Mouse (Mus musculus) small intestine, adult 2 months (tissue): ENCODE data around the gene Mvb12b. TPM values are rescaled to one million over a fixed set of nuclear protein-coding genes. Genes with fewer than 3 reads are reported as not detected.

Source experiments
- H3K27ac ChIP-seq: fragments of 200-500 bp; 2 replicates; pipeline ENCODE4 v1.5.1; 2012; ENCODE audit warnings: low read depth, low read length, control low read depth, inconsistent platforms; ENCODE audit not compliant: insufficient read depth
- H3K27me3 ChIP-seq: fragments of 200-500 bp; 2 replicates; pipeline ENCODE4 v1.6.1; 2012; ENCODE audit warnings: mild to moderate bottlenecking, moderate library complexity, low read length, inconsistent platforms; ENCODE audit not compliant: control insufficient read depth, insufficient read depth
- H3K36me3 ChIP-seq: fragments of 200-500 bp; 2 replicates; pipeline ENCODE4 v1.6.1; 2012; ENCODE audit warnings: mild to moderate bottlenecking, low read length, control low read depth, inconsistent platforms; ENCODE audit not compliant: control insufficient read depth, insufficient read depth
- H3K4me1 ChIP-seq: fragments of 200-500 bp; 2 replicates; pipeline ENCODE4 v1.6.1; 2012; ENCODE audit warnings: low read length, inconsistent platforms, mixed read lengths; ENCODE audit not compliant: control insufficient read depth, insufficient read depth, insufficient read length
- H3K4me3 ChIP-seq: fragments of 200-500 bp; 2 replicates; pipeline ENCODE4 v1.5.1; 2012; ENCODE audit warnings: low read depth, mild to moderate bottlenecking, control low read depth, inconsistent platforms, low read length, moderate library complexity
- CTCF ChIP-seq: fragments of 200-500 bp; IDR thresholded peaks from 2 replicates; pipeline ENCODE4 v1.5.1; 2012; ENCODE audit warnings: low read depth, mild to moderate bottlenecking, control low read depth, inconsistent platforms, low read length, moderate library complexity, mixed read lengths; ENCODE audit not compliant: insufficient replicate concordance, insufficient read length; ENCODE audit errors: extremely low read depth
- POLR2A ChIP-seq: fragments of 200-500 bp; IDR thresholded peaks from 2 replicates; pipeline ENCODE4 v1.6.1; 2012; ENCODE audit warnings: low read depth, mild to moderate bottlenecking, control low read depth, inconsistent platforms, low read length, moderate library complexity
- WGBS: fragments of 180-500 bp; shearing (Covaris S2); methylation state at CpG from one replicate; pipeline ENCODE4 v1.1.7; 2018; 5-methylcytosine and 5-hydroxymethylcytosine counted together
- polyA plus RNA-seq: library from polyadenylated mRNA; depleted of rRNA; stranded (reverse); fragments of >200 nt; gene quantifications from 2 replicates; pipeline ENCODE4 v1.2.3, GENCODE M21; 2012

The Mvb12b gene
- polyA plus RNA-seq, 1 experiment: 7.9 TPM

DNA sequence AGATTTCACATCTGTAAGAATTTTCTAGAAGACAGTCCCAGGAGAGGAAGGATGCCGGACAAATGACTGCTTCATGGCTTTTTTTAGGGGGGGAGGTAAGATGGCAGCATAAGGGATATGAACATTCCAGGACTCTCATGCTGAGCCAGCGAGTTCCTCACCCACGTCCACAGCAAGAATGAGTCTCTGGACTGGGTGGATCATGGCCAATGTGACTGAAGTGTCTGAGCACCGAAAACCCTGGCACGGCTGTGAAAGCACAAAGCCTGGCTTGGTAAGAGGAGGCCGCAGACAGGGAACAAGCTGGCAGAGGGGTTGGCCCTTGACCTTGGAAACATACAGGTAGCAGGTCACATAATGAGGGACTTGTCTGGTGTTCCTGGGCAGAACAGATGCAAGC lies 87.5 kb downstream of the Mvb12b start:
- Histone ChIP-seq H3K27me3 (no peaks in the 10 kb centered on the region), H3K27ac (no peak overlapping the region), H3K4me1 (no peaks in the 10 kb centered on the region; the same call in 1 of the 2 replicates), H3K36me3 (no peaks in the 10 kb centered on the region), H3K4me3 (no peak overlapping the region)
- 88% methylated on average over 6 of the region's 6 CpGs for WGBS
- no peak for TF ChIP-seq POLR2A
- no peak for TF ChIP-seq CTCF

DNA sequence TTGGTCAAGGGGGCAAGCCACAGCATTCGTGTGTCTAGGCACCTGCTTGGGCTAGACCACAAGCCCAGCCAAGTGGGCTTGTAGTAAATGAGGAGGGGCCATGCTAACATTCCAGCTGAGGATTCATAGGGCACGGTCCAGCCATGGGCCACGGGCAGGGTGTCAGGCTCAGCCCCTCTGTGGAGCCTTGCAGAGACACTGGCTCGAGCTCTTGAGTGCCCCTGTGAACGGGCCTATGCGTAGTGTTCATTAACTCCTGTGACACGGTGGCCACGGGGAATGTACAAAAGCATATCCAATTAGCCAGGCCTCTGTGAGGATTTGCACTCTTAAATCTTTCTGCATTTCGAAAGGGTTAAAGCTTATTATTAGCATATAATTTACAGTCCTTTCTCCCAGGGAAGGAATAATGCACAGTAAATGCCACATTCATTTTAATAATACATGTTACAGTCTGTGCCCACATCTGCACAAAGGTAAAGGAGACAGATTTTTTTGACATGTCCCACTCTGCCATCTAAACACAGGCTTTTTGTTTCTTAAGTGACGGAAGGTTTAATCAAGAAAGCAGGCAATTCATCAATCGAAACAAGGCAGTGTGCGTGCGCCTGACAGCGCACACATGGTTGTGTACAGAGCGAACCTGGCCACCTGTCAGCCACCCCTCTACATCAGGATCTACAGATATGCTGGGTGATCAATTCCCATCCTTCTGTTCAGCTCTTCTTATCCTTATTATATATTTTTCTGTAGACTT lies 91.9 kb downstream of the Mvb12b start:
- no peaks in the 10 kb centered on the region for H3K4me1 ChIP-seq
- H3K27me3 ChIP-seq: no peaks in the 10 kb centered on the region
- TF ChIP-seq POLR2A (no peak), CTCF (no peak)
- no peak overlapping the region for H3K27ac ChIP-seq
- H3K36me3 ChIP-seq: no peaks in the 10 kb centered on the region
- 86% methylated on average over 15 of the region's 15 CpGs for WGBS
- H3K4me3 ChIP-seq: no peak overlapping the region

DNA sequence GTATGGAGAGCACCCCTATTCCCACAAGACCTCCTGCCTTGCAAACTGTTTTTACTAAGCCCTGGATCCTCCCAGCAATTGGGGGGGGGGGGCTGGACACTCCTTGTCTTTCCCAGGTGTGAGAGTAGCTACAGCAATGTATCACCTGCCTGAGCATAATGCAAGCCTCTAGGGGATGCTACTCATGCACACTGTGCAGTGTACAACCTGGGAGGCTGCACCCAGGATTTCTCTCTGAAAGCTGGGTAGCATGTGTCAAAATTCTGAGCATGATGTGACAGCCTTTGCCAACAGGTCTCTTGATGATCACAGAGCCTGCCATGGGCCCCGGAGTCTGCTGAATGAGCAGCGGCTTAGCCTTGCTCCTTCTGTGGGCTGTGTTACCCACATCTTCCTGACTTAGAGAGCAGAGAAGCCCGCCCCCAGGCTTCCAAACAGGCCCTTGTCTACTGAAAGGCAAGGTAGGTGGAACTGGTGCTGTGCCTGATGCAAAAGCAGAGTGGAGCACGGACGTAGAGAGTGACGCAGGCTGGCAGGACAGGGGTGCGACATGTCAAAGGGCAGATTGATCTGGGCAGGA lies 92.7 kb downstream of the Mvb12b start:
- no peak overlapping the region for H3K4me3 ChIP-seq
- 89% methylated on average over 7 of the region's 7 CpGs for WGBS
- no peak overlapping the region for H3K27ac ChIP-seq
- H3K27me3 ChIP-seq: no peaks in the 10 kb centered on the region
- no peak for TF ChIP-seq CTCF
- TF ChIP-seq POLR2A: no peak
- no peaks in the 10 kb centered on the region for H3K36me3 ChIP-seq
- no peaks in the 10 kb centered on the region for H3K4me1 ChIP-seq

DNA sequence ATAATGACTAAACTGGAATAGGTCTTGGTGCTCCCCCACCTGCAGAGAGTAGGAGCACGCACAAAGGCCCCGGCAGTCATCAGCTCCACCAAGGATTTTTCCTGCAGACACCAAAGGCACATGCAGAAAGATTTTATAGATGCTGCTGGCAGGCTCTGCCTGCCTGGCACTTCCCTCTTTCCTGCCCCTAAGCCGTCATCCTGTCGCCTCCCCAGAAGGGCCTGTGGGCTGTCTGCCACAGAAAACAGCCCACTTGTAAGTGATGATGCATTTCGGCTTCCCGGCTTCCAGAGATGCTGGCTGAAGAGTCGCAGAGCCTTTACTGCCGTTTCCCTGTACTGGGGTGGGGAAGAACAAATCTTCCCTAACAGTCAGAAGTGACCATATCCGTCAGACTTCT lies 93.3 kb downstream of the Mvb12b start:
- TF ChIP-seq POLR2A (no peak), CTCF (no peak)
- H3K4me3 ChIP-seq: no peak overlapping the region
- WGBS: 84% methylated on average over 9 of the region's 9 CpGs
- no peaks in the 10 kb centered on the region for H3K27me3 ChIP-seq
- H3K36me3 ChIP-seq: no peaks in the 10 kb centered on the region
- H3K27ac ChIP-seq: no peak overlapping the region
- no peaks in the 10 kb centered on the region for H3K4me1 ChIP-seq

DNA sequence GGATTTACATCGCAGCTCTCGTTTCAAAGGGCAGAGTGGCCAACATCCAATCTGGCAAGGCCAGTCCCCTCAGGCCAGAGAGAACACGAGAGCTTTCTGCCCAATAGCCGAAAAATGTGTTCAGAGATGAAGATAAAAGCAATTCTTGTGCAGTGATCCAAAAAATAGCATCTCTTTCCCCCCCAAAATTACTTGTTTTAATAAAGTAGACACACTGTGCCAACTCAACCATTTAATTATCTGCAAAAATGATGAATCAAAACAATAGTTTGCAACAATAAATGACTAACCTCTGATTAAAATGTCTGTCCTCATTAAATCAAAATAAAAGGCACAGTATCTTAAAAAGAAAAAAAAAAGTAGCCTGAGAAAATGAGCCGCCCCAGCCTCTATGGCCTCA lies 97.4 kb downstream of the Mvb12b start:
- TF ChIP-seq POLR2A (no peak), CTCF (no peak)
- Histone ChIP-seq H3K27me3 (no peaks in the 10 kb centered on the region), H3K36me3 (no peaks in the 10 kb centered on the region), H3K4me3 (no peak overlapping the region), H3K4me1 (no peaks in the 10 kb centered on the region), H3K27ac (no peak overlapping the region)
- WGBS: 87% methylated on average over 5 of the region's 5 CpGs

DNA sequence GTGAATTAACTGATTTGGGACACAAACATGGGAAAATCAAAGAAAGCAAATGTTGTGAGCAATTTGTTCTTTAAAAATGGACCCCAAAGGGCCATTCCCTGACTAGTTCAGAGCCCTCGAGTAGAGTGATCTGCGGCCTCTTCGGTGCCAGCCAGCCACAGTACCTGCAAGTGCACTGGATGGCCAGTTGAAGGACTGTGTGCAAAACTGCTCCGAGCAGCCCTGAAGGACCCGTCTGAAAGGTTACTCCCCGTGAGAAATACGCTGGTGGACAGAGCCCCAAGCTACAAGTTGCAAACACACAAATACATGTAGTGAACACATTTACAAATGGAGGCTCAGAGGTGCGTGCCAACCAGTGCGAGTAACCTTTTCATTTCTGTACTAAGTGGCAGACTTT lies 98.0 kb downstream of the Mvb12b start:
- Histone ChIP-seq H3K27me3 (no peaks in the 10 kb centered on the region), H3K4me1 (no peaks in the 10 kb centered on the region), H3K27ac (no peak overlapping the region), H3K4me3 (no peak overlapping the region), H3K36me3 (no peaks in the 10 kb centered on the region)
- 77% methylated on average over 9 of the region's 9 CpGs for WGBS
- TF ChIP-seq POLR2A: no peak

DNA sequence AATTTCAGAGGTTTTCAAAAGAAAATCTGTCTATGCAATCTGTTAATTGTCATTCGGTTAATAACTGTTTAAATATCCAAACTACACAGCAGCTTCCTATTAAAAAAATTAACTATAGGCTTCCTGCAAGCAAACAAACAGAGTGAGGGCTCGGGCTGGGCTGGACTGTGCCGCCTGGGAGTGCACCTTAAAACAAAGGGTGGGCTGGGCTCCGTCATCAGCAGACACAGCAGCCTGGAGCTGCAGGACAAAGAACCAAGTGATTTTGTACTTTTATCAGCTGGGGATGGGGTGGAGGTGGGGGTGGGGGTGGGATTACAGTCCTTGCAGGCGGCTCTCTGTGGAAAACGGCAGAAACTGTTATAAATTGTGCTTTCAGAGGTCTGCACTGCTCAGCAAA lies 98.5 kb downstream of the Mvb12b start:
- Histone ChIP-seq H3K27me3 (no peaks in the 10 kb centered on the region), H3K27ac (no peak overlapping the region), H3K36me3 (no peaks in the 10 kb centered on the region), H3K4me1 (no peaks in the 10 kb centered on the region), H3K4me3 (no peak overlapping the region)
- 63% methylated on average over 6 of the region's 6 CpGs for WGBS
- TF ChIP-seq CTCF: no peak
- no peak for TF ChIP-seq POLR2A
